Mouse (Mus musculus) limb, embryonic 11.5 days (tissue): Measurements from ENCODE around the gene Fbf1. TPM values are rescaled to one million over a fixed set of nuclear protein-coding genes. Genes with fewer than 3 reads are reported as not detected.

Source experiments
- ATAC-seq: fragments of 200-750 bp; cut with Nextera tagmentation; 2 replicates; pipeline ENCODE4 v1.8.0; 2017; ENCODE audit warnings: low read depth; ENCODE audit not compliant: insufficient number of reproducible peaks, low FRiP score, low TSS enrichment
- DNase-seq: peaks from one replicate; pipeline ENCODE4 v3.0.0-alpha.2; 2015; ENCODE audit warnings: low spot score
- H3K27ac ChIP-seq: fragments of 300-500 bp; sonication (generic); replicated peaks from 2 replicates; pipeline ENCODE4 v1.5.1; 2014; ENCODE audit warnings: low read depth, mild to moderate bottlenecking, low read length
- H3K27me3 ChIP-seq: fragments of 300-500 bp; sonication (generic); 2 replicates; pipeline ENCODE4 v1.6.1; 2014; ENCODE audit warnings: mild to moderate bottlenecking, low read length, mixed read lengths; ENCODE audit not compliant: control insufficient read depth, insufficient read depth
- H3K36me3 ChIP-seq: fragments of 300-500 bp; sonication (generic); 2 replicates; pipeline ENCODE4 v1.6.1; 2014; ENCODE audit warnings: mild to moderate bottlenecking, low read length, moderate library complexity, mixed read lengths; ENCODE audit not compliant: control insufficient read depth, insufficient read depth
- H3K4me1 ChIP-seq: fragments of 300-500 bp; sonication (generic); 2 replicates; pipeline ENCODE4 v1.6.1; 2014; ENCODE audit warnings: low read length, mixed read lengths; ENCODE audit not compliant: control insufficient read depth, insufficient read depth
- H3K4me2 ChIP-seq: fragments of 300-500 bp; sonication (generic); 2 replicates; pipeline ENCODE4 v1.6.1; 2014; ENCODE audit warnings: low read depth, mild to moderate bottlenecking, moderate library complexity; ENCODE audit not compliant: severe bottlenecking
- H3K4me3 ChIP-seq: fragments of 300-500 bp; sonication (generic); 2 replicates; pipeline ENCODE4 v1.5.1; 2014; ENCODE audit warnings: low read depth, low read length
- H3K9ac ChIP-seq: fragments of 300-500 bp; sonication (generic); 2 replicates; pipeline ENCODE4 v1.6.1; 2014; ENCODE audit warnings: mild to moderate bottlenecking, low read length
- H3K9me3 ChIP-seq: fragments of 300-500 bp; sonication (generic); 2 replicates; pipeline ENCODE4 v1.6.1; 2016; ENCODE audit warnings: low read length; ENCODE audit not compliant: control insufficient read depth
- WGBS: fragments of 180-500 bp; shearing (Covaris S2); extraction: QIAGEN DNeasy Blood & Tissue Kit; methylation state at CpG from one replicate; pipeline ENCODE4 v1.1.7; 2014; 5-methylcytosine and 5-hydroxymethylcytosine counted together
- polyA plus RNA-seq: library from polyadenylated mRNA; unstranded; fragments of >200 nt; fragmentation: Nextera tagmentation; extraction: Ambion mirVana; gene quantifications from 2 replicates; pipeline ENCODE4 v1.2.1, GENCODE M21; 2014

The Fbf1 gene
- polyA plus RNA-seq, 1 experiment from 2014 or later, result 28.2 TPM

DNA sequence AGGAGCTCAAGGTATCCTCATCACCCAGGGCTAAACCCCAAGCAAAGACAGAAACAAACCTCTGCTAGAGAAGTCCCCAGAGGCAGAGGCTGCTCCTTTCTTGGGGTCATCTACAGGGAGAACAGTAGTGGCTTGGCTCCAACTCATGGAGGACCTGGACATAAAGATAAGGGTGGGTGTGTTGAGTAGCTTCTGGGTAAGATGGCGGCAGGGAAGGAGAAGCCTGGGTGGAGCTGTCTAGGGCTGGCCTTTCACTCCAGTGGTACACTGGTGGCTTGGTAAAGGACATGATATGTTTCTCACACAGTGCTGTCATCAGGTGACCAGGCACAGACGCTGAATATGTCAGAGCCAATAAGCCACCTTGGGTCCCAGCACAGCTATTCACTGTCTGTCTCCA is 17.0 kb downstream of the Fbf1 start:
- Histone ChIP-seq H3K36me3 (peaks cover 42% of the 10 kb centered on the region), H3K4me1 (0 out of 2 replicates have a peak, but pooled peaks cover 3% of the 10 kb centered on the region), H3K27me3 (no peaks in the 10 kb centered on the region), H3K4me3 (no peak overlapping the region), H3K9me3 (no peaks in the 10 kb centered on the region), H3K9ac (no peak overlapping the region), H3K27ac (no peak overlapping the region), H3K4me2 (no peak overlapping the region)
- ATAC-seq (no peak), DNase-seq (no peak)
- WGBS, result 94% methylated on average over 2 of the region's 2 CpGs

DNA sequence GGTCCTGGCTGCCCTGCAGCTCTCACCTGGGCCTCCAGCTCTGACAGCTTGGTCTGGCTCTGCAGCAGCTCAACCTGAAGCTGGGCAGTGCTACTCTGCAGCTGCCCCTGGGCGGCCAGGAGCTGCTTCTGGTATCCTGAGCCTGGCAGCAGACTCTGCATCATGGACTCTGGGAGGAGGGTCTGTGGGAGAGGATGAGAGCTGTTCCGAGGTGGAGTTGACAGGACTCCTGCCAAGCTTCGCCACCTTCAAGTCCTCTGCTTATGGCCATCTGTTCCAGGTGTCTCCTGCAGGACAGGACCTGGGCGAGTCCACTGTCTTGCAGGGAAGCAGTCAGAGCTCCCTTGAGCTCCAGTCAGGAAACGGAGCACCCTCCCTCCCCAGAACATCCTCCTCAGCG is 18.6 kb downstream of the Fbf1 start:
- Histone ChIP-seq H3K4me2 (no peak overlapping the region), H3K27me3 (no peaks in the 10 kb centered on the region), H3K9me3 (no peaks in the 10 kb centered on the region), H3K9ac (0 out of 2 replicates have a peak overlapping the region, but pooled peaks have one; percentile 1), H3K27ac (no peak overlapping the region), H3K4me3 (no peak overlapping the region), H3K4me1 (0 out of 2 replicates have a peak, but pooled peaks cover 3% of the 10 kb centered on the region), H3K36me3 (peaks cover 43% of the 10 kb centered on the region)
- DNase-seq (no peak), ATAC-seq (no peak)
- WGBS, result 78% methylated on average over 6 of the region's 6 CpGs

DNA sequence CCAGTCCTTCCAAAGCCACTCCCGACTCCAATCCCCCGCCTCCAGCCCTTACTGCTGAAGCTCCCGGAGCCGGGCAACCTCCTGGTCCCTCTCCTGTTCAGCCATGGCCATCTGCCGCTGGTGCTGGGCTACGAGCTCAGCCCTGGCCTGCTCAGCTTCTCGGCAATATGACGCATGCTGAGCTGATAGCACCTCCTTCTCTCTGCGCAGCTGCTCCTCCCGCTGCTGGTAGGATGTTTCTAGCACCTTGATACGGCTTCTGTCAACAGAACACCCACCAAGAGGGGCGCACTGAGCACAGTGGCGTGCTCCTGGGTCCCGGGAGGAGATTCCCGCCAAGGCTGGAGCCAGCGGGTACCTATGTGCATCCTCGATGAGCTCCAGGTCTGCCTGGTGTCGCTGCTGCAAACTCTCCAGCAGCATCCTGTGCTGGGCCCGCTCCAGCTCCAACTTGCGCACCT is 19.2 kb downstream of the Fbf1 start:
- no peak overlapping the region for H3K4me3 ChIP-seq
- no peaks in the 10 kb centered on the region for H3K9me3 ChIP-seq
- H3K4me2 ChIP-seq, result no peak overlapping the region
- no peak overlapping the region for H3K9ac ChIP-seq
- ATAC-seq (no peak), DNase-seq (no peak)
- H3K36me3 ChIP-seq, result peaks cover 41% of the 10 kb centered on the region
- 0 out of 2 replicates have a peak, but pooled peaks cover 3% of the 10 kb centered on the region for H3K4me1 ChIP-seq
- WGBS, result 41% methylated on average over 20 of the region's 20 CpGs
- H3K27me3 ChIP-seq, result no peaks in the 10 kb centered on the region
- no peak overlapping the region for H3K27ac ChIP-seq

DNA sequence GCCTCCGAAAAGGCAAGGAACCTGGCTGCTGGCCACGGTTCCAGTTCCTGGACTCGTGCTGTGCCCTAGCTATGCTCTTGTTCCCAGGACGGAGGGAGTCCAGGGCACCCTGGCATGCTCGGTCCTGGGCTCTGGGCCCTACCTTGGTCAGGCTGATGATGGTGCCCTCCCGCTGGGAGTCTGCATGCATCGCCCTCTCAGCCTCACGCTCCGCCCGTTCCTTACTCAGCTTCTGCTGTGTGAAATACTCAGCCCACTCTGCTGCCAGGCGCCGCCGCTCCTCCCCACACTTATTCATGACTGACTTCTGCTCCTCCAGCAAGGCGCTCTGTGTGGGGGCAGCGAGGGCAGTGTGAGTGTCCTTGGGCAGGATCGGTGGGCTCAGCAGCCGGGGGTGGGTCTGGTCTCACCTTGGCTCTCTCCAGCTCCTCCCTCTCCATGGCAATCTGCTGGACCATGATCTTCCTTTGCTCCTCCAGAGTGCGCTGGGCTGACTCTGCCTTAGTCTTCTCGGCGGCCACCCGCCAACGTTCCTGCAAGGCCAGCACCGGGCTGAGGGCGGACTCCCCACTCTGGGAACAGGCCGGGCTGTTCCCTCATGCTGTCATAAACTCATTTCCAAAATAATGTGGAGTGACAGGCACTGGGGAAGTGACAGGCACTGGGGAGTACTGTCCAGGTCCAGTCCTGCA is 21.5 kb downstream of the Fbf1 start:
- ATAC-seq (no peak), DNase-seq (no peak)
- H3K9ac ChIP-seq, result no peak overlapping the region
- no peaks in the 10 kb centered on the region for H3K9me3 ChIP-seq
- H3K4me2 ChIP-seq, result no peak overlapping the region
- H3K4me3 ChIP-seq, result no peak overlapping the region
- H3K36me3 ChIP-seq, result peaks cover 31% of the 10 kb centered on the region
- no peak overlapping the region for H3K27ac ChIP-seq
- H3K4me1 ChIP-seq, result 0 out of 2 replicates have a peak, but pooled peaks cover 3% of the 10 kb centered on the region
- 77% methylated on average over 25 of the region's 25 CpGs for WGBS
- no peaks in the 10 kb centered on the region for H3K27me3 ChIP-seq

DNA sequence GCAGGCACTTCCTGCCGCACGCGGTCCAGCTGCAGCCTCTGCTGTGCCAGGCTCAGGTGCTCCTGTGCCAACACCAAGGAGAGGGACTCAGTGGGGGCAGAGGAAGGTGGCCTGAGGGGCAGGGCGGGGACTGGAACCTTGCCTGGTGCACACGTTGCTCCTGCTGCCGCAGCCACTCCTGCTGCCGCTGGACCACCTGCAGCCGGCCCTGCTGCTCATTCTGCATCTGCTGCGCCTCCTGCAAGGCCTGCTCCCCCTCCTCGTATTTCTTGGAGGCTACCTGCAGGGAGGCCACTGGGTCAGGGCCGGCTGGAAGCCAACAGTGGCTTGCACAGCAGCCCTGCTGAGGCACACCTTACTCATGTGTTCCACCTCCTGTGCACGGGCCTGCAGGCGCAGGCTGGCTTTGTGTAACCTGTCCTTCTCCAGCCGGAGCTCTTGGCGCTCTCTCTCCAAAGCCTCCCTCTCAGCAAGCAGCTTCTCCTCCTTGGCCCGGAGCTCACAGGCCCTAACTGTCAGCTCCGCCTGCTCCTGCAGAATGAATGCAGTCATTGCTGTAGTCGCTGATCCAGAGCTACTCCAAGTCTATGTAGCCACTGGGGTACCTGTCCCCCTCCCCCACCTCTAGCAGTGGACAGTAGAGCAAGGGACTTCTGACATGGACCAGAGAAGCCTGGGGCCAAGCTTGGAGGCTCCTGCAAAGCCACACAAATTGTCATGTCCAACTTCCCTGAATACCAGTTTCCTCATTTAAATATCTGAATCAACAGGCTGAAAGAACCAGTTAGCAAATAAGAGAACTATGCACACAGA is 22.3 kb downstream of the Fbf1 start:
- Histone ChIP-seq H3K4me1 (0 out of 2 replicates have a peak, but pooled peaks cover 3% of the 10 kb centered on the region), H3K4me2 (no peak overlapping the region), H3K36me3 (peaks cover 29% of the 10 kb centered on the region), H3K4me3 (no peak overlapping the region), H3K9ac (no peak overlapping the region), H3K27me3 (no peaks in the 10 kb centered on the region), H3K27ac (no peak overlapping the region), H3K9me3 (no peaks in the 10 kb centered on the region)
- ATAC-seq (no peak), DNase-seq (no peak)
- WGBS, result 61% methylated on average over 18 of the region's 18 CpGs

DNA sequence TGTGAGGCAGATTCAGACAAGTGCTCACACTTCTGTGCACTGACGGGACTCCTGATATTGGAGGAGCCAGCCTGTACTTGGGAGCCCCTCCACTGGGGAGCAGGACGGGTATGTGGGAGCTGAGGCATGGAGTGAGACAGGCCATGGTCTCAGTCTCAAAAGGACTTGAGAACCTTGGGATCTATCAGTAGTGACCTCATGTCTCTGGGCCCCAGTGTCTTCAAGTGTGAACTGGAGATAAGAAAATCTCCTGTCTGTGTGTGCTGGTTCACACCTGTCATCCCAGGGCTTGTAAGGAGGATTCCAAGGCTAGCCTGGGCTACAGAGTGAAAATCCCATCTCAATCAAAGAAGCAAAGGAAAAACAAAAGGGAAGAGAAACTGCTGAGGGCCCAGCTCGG is 24.5 kb downstream of the Fbf1 start:
- no peak for ATAC-seq
- no peak overlapping the region for H3K27ac ChIP-seq
- no peaks in the 10 kb centered on the region for H3K4me1 ChIP-seq
- H3K36me3 ChIP-seq, result peaks cover 18% of the 10 kb centered on the region
- no peak overlapping the region for H3K9ac ChIP-seq
- no peak for DNase-seq
- H3K9me3 ChIP-seq, result no peaks in the 10 kb centered on the region
- H3K27me3 ChIP-seq, result no peaks in the 10 kb centered on the region
- H3K4me3 ChIP-seq, result no peak overlapping the region
- 87% methylated on average over 3 of the region's 3 CpGs for WGBS
- H3K4me2 ChIP-seq, result no peak overlapping the region

DNA sequence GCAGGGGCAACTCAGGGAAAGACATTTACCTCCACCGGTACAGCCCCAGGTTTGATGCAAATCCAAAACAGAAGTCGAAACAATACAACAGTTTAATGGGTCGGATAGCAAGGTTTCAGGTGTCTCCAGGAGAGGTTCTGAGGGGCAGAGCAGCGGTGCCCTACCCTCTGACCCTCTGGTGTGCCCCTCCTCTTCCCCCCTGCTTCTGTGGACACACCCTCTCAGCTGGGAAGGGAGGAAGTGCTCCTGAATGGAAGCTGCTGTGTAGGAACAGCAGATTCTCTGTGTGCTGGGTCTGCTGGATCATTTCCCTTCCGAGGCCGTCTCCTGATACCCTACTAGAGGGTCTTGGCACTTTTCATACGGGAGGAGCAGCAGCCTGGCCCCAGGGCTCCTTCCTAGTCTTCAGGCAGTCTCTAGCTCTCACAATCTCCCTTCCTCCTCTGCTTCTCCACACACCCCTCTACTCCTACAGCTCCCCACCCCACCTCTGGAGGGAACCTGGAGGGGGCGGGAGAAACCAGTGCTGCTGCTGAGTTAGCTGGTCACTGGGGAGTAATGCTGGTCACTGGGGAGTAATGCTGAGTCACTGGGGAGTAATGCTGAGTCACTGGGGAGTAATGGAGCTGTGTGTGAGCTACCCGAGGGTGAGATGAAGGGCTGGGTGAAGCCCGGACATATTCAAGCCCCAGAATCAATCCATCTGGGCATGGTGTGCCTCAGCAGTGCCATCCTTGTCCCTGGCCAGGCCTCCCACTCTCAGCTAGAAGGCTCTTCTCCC is 25.6 kb downstream of the Fbf1 start:
- 72% methylated on average over 10 of the region's 10 CpGs for WGBS
- no peak for DNase-seq
- Histone ChIP-seq H3K4me2 (no peak overlapping the region), H3K27ac (no peak overlapping the region), H3K9ac (no peak overlapping the region), H3K4me1 (peaks cover 3% of the 10 kb centered on the region; the same call in 1 of the 2 replicates), H3K27me3 (no peaks in the 10 kb centered on the region), H3K36me3 (peaks cover 15% of the 10 kb centered on the region), H3K9me3 (no peaks in the 10 kb centered on the region), H3K4me3 (no peak overlapping the region)
- no peak for ATAC-seq
